Comparison of ENCODE assay signal across 9 mouse cellular contexts in the genomic region with DNA sequence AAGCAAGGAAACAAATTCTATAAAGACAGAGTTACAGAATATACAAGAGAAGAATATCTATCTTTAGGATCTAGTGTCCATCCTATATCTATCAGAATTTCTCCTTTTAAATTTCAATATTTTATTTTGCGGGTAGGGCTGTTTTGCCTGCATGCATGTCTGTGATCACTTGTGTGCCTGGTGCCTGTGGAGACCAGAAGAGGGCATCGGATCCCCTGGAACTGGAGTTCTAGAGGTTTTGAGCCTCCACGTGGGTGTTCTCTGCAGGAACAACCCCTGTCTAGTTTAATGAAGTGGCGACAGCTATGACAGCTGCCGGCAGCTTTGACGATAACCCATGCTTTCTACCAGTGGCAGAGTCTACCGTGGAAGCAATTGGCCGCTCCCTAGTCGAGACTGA. TPM values are rescaled to one million over a fixed set of nuclear protein-coding genes. Genes with fewer than 3 reads are reported as not detected.
DNase-seq lines count a peak whose midpoint lies in the region; ATAC-seq and TF ChIP-seq lines count a peak whose summit lies in the region.
"Had no signal": no experiment of that assay in that cellular context is flagged by ENCODE, and none has a peak within 500 bp of the region (broad histone marks: within the 10 kb centered on the region; RNA-seq: fewer than 3 reads in every experiment).

No protein-coding gene starts in this region.

- no peaks in the 10 kb centered on the region for H3K36me3 ChIP-seq in embryonic facial prominence, embryonic 13.5 days
- no peaks in the 10 kb centered on the region for H3K36me3 ChIP-seq in hindbrain, embryonic 16.5 days (ENCODE audit: control insufficient read depth, insufficient read depth, low read length)

- TF ChIP-seq CTCF in left cerebral cortex, adult 2 months (IDR thresholded peaks at IDR 0.05), result no peak

- peak; percentile 49 for DNase-seq in gastrocnemius, adult 18-20 months (ENCODE audit: low spot score)
- DNase-seq in gastrocnemius, postnatal 36 days, result no peak
- peak; percentile 45 for DNase-seq in R1 (ENCODE audit: low read depth, low spot score)
- peak in 1 of 2 experiments; percentile 14 for DNase-seq in left cerebral cortex, adult 2 months (ENCODE audit: extremely low spot score in 1 of 2, low spot score in 2 of 2)
- peak; percentile 64 for DNase-seq in thymus, postnatal 14 days

- H3K4me2 ChIP-seq in embryonic facial prominence, embryonic 13.5 days, result peak overlapping the region; percentile 40
- no peak overlapping the region; the same call in 1 of the 2 replicates for H3K4me2 ChIP-seq in hindbrain, embryonic 16.5 days (ENCODE audit: low read length)

- no peak overlapping the region for H3K9ac ChIP-seq in embryonic facial prominence, embryonic 13.5 days
- no peak overlapping the region for H3K9ac ChIP-seq in hindbrain, embryonic 16.5 days (ENCODE audit: low read depth, low read length)

- peaks cover 24% of the 10 kb centered on the region for H3K4me1 ChIP-seq in embryonic facial prominence, embryonic 13.5 days
- no peaks in the 10 kb centered on the region for H3K4me1 ChIP-seq in hindbrain, embryonic 16.5 days (ENCODE audit: control insufficient read depth, insufficient read depth, low read depth, low read length)

- 28% methylated on average over 9 of the region's 9 CpGs for WGBS in embryonic facial prominence, embryonic 13.5 days
- WGBS in hindbrain, embryonic 16.5 days, result 36% methylated on average over 9 of the region's 9 CpGs

- H3K4me3 ChIP-seq in embryonic facial prominence, embryonic 13.5 days, result no peak overlapping the region
- no peak overlapping the region for H3K4me3 ChIP-seq in hindbrain, embryonic 16.5 days (ENCODE audit: low read length)
- peak overlapping the region; percentile 21; the same call in 1 of the 2 replicates for H3K4me3 ChIP-seq in left cerebral cortex, adult 2 months

- H3K9me3 ChIP-seq in embryonic facial prominence, embryonic 13.5 days, result no peaks in the 10 kb centered on the region
- H3K9me3 ChIP-seq in hindbrain, embryonic 16.5 days (ENCODE audit: control insufficient read depth, low read length), result no peaks in the 10 kb centered on the region

- H3K27me3 ChIP-seq in embryonic facial prominence, embryonic 13.5 days, result no peaks in the 10 kb centered on the region
- H3K27me3 ChIP-seq in hindbrain, embryonic 16.5 days (replicated peaks; ENCODE audit: control insufficient read depth, insufficient read depth, low read length), result no peaks in the 10 kb centered on the region

- ATAC-seq in embryonic facial prominence, embryonic 13.5 days (ENCODE audit: insufficient number of reproducible peaks, insufficient read depth, low FRiP score, low TSS enrichment, low read depth), result no peak
- peak; percentile 71 for ATAC-seq in hindbrain, embryonic 16.5 days
- peak; percentile 41 for ATAC-seq in megakaryocyte, adult 5-6 weeks (ENCODE audit: poor library complexity, severe bottlenecking)

- no peak overlapping the region for H3K27ac ChIP-seq in embryonic facial prominence, embryonic 13.5 days
- no peak overlapping the region for H3K27ac ChIP-seq in hindbrain, embryonic 16.5 days (ENCODE audit: low read depth, low read length)
- H3K27ac ChIP-seq in left cerebral cortex, adult 2 months, result no peak overlapping the region

- intact Hi-C loops in gastrocnemius, postnatal 36 days (cut with DNase I), result loop anchor here (5.0 kb wide), 1 partner anchor 81 kb away; no protein-coding TSS in a partner anchor
- intact Hi-C loops in left cerebral cortex, adult 2 months (cut with DNase I), result no loop called here

RNA-seq across cellular contexts. Expression of a gene that starts 16.0 kb away (rescaled TPM):
- total RNA-seq in gastrocnemius, adult 18-20 months (2021), result under 1 TPM in 1 of 2 experiments, not detected in 1; 0.18 TPM
- not detected for total RNA-seq in gastrocnemius, postnatal 36 days (2021)
- polyA plus RNA-seq in embryonic facial prominence, embryonic 13.5 days (2015; fragmentation: Nextera tagmentation; extraction: Ambion mirVana), result 0.85 TPM in 1 of 2 replicates, not detected in the other
- polyA plus RNA-seq in hindbrain, embryonic 16.5 days (2015; fragmentation: Nextera tagmentation; extraction: Ambion mirVana), result 0.15 and 0.32 TPM in 2 replicates
- total RNA-seq in left cerebral cortex, adult 2 months (2021), result under 1 TPM in 1 of 2 experiments, not detected in 1; 0.14 TPM
- 0.07 and 0.25 TPM in 2 replicates for total RNA-seq in megakaryocyte, adult 5-6 weeks (2015)
- not detected in 2 replicates for total RNA-seq in megakaryocyte, adult 5-6 weeks (2017)
- polyA plus RNA-seq: neural tube, embryonic 14.5 days had no signal

RNA-seq across cellular contexts. Expression of a gene that starts 16.0 kb away (rescaled TPM):
- not detected for total RNA-seq in gastrocnemius, adult 18-20 months (2021)
- total RNA-seq in gastrocnemius, postnatal 36 days (2021), result not detected
- 0.13 and 0.17 TPM in 2 replicates for polyA plus RNA-seq in embryonic facial prominence, embryonic 13.5 days (2015; fragmentation: Nextera tagmentation; extraction: Ambion mirVana)
- polyA plus RNA-seq in hindbrain, embryonic 16.5 days (2015; fragmentation: Nextera tagmentation; extraction: Ambion mirVana), result 0.16 and 0.21 TPM in 2 replicates
- not detected for total RNA-seq in left cerebral cortex, adult 2 months (2021)
- 1.5 and 4.2 TPM in 2 replicates for total RNA-seq in megakaryocyte, adult 5-6 weeks (2015)
- total RNA-seq in megakaryocyte, adult 5-6 weeks (2017), result 0.57 and 2.6 TPM in 2 replicates

Comparison
In these comparisons a context has a peak if more than half of its experiments do, and no peak if none do; other contexts are left out.
1. DNase-seq: peak in gastrocnemius, adult 18-20 months (single experiment), R1 (single experiment) and thymus, postnatal 14 days (single experiment); none in gastrocnemius, postnatal 36 days (0 of 2).